Mouse (Mus musculus): ENCODE results near the gene Sucnr1. TPM values are rescaled to one million over a fixed set of nuclear protein-coding genes. Genes with fewer than 3 reads are reported as not detected.

Sucnr1 gene
- polyA plus RNA-seq, 1 experiment = not detected

GRCm38 (mm10) chr3:60121449-60121848, 39.8 kb downstream of the Sucnr1 start:
- Histone ChIP-seq H3K36me3 (ENCODE audit: control insufficient read depth, insufficient read depth) (no peaks in the 10 kb centered on the region), H3K4me3 (no peak overlapping the region), H3K79me2 (ENCODE audit: control insufficient read depth, insufficient read depth) (no peaks in the 10 kb centered on the region), H3K4me2 (ENCODE audit: low read depth) (no peak overlapping the region), H3K27me3 (ENCODE audit: control insufficient read depth, insufficient read depth, insufficient read length) (no peaks in the 10 kb centered on the region), H3ac (ENCODE audit: control insufficient read depth, insufficient read length) (no peak overlapping the region)
- TF ChIP-seq REST (IDR thresholded peaks at IDR 0.05; ENCODE audit: insufficient read depth, insufficient read length) = no peak
- TF ChIP-seq CEBPB (IDR thresholded peaks at IDR 0.05; ENCODE audit: insufficient read depth, poor library complexity, severe bottlenecking) = no peak
- TF ChIP-seq TCF3 (IDR thresholded peaks at IDR 0.05; ENCODE audit: insufficient read length, low read depth) = no peak
- no peak for TF ChIP-seq POLR2A (IDR thresholded peaks at IDR 0.05; ENCODE audit: insufficient read length, low read depth)
- no peak for TF ChIP-seq TCF12 (IDR thresholded peaks at IDR 0.05; ENCODE audit: insufficient read depth, poor library complexity, severe bottlenecking)
- no peak for TF ChIP-seq MYOG (IDR thresholded peaks at IDR 0.05; ENCODE audit: control insufficient read depth in 1 of 3, insufficient read depth in 1 of 3, insufficient read length in 2 of 3, low read depth in 2 of 3)
- no peak for TF ChIP-seq E2F4 (IDR thresholded peaks at IDR 0.05; ENCODE audit: insufficient read depth)
- no peak for TF ChIP-seq MAX (IDR thresholded peaks at IDR 0.05; ENCODE audit: low read depth)

GRCm38 (mm10) chr3:60123859-60124794, 42.5 kb downstream of the Sucnr1 start:
- Histone ChIP-seq H3K36me3 (ENCODE audit: control insufficient read depth, insufficient read depth) (no peaks in the 10 kb centered on the region), H3K27me3 (ENCODE audit: control insufficient read depth, insufficient read depth, insufficient read length) (no peaks in the 10 kb centered on the region), H3K79me2 (ENCODE audit: control insufficient read depth, insufficient read depth) (no peaks in the 10 kb centered on the region), H3ac (ENCODE audit: control insufficient read depth, insufficient read length) (no peak overlapping the region), H3K4me3 (no peak overlapping the region), H3K4me2 (ENCODE audit: low read depth) (peak overlapping the region; percentile 92)
- TF ChIP-seq MYOD1 (IDR thresholded peaks at IDR 0.05; ENCODE audit: control insufficient read depth in 1 of 3, insufficient read length in 2 of 3, low read depth in 2 of 3) (peak in 2 of 3 experiments; percentile 37 to 68), REST (IDR thresholded peaks at IDR 0.05; ENCODE audit: insufficient read depth, insufficient read length) (no peak)

GRCm38 (mm10) chr3:60126564-60126963, 44.9 kb downstream of the Sucnr1 start:
- Histone ChIP-seq H3K4me3 (no peak overlapping the region), H3K36me3 (ENCODE audit: control insufficient read depth, insufficient read depth) (no peaks in the 10 kb centered on the region), H3K79me2 (ENCODE audit: control insufficient read depth, insufficient read depth) (no peaks in the 10 kb centered on the region), H3K27me3 (ENCODE audit: control insufficient read depth, insufficient read depth, insufficient read length) (no peaks in the 10 kb centered on the region), H3K4me2 (ENCODE audit: low read depth) (no peak overlapping the region), H3ac (ENCODE audit: control insufficient read depth, insufficient read length) (no peak overlapping the region)
- TF ChIP-seq MYOG (IDR thresholded peaks at IDR 0.05; ENCODE audit: control insufficient read depth in 1 of 3, insufficient read depth in 1 of 3, insufficient read length in 2 of 3, low read depth in 2 of 3) (no peak), MAX (IDR thresholded peaks at IDR 0.05; ENCODE audit: low read depth) (no peak), POLR2AphosphoS2 (IDR thresholded peaks at IDR 0.05; ENCODE audit: insufficient read length, low read depth) (no peak), SRF (IDR thresholded peaks at IDR 0.05; ENCODE audit: control insufficient read depth, insufficient read length, low read depth) (no peak), MYOD1 (IDR thresholded peaks at IDR 0.05; ENCODE audit: control insufficient read depth in 1 of 3, insufficient read length in 2 of 3, low read depth in 2 of 3) (no peak), REST (IDR thresholded peaks at IDR 0.05; ENCODE audit: insufficient read depth, insufficient read length) (no peak), USF1 (IDR thresholded peaks at IDR 0.05; ENCODE audit: low read depth) (no peak), CEBPB (IDR thresholded peaks at IDR 0.05; ENCODE audit: insufficient read depth, poor library complexity, severe bottlenecking) (no peak), E2F4 (IDR thresholded peaks at IDR 0.05; ENCODE audit: insufficient read depth) (no peak), POLR2A (IDR thresholded peaks at IDR 0.05; ENCODE audit: insufficient read length, low read depth) (no peak), TCF12 (IDR thresholded peaks at IDR 0.05; ENCODE audit: insufficient read depth, poor library complexity, severe bottlenecking) (no peak), TCF3 (IDR thresholded peaks at IDR 0.05; ENCODE audit: insufficient read length, low read depth) (no peak)

- no peak overlapping the region for H3K4me2 ChIP-seq (ENCODE audit: low read depth)
- H3ac ChIP-seq (ENCODE audit: control insufficient read depth, insufficient read length) = no peak overlapping the region
- no peaks in the 10 kb centered on the region for H3K79me2 ChIP-seq (ENCODE audit: control insufficient read depth, insufficient read depth)
- H3K36me3 ChIP-seq (ENCODE audit: control insufficient read depth, insufficient read depth) = no peaks in the 10 kb centered on the region
- TF ChIP-seq MYOG (IDR thresholded peaks at IDR 0.05; ENCODE audit: control insufficient read depth in 1 of 3, insufficient read depth in 1 of 3, insufficient read length in 2 of 3, low read depth in 2 of 3) = no peak
- TF ChIP-seq TCF12 (IDR thresholded peaks at IDR 0.05; ENCODE audit: insufficient read depth, poor library complexity, severe bottlenecking) = no peak
- no peak for TF ChIP-seq TCF3 (IDR thresholded peaks at IDR 0.05; ENCODE audit: insufficient read length, low read depth)
- TF ChIP-seq MYOD1 (IDR thresholded peaks at IDR 0.05; ENCODE audit: control insufficient read depth in 1 of 3, insufficient read length in 2 of 3, low read depth in 2 of 3) = no peak
- no peak for TF ChIP-seq POLR2A (IDR thresholded peaks at IDR 0.05; ENCODE audit: insufficient read length, low read depth)
- TF ChIP-seq CEBPB (IDR thresholded peaks at IDR 0.05; ENCODE audit: insufficient read depth, poor library complexity, severe bottlenecking) = no peak
- TF ChIP-seq SRF (IDR thresholded peaks at IDR 0.05; ENCODE audit: control insufficient read depth, insufficient read length, low read depth) = no peak
- no peak for TF ChIP-seq REST (IDR thresholded peaks at IDR 0.05; ENCODE audit: insufficient read depth, insufficient read length)
- no peak for TF ChIP-seq USF1 (IDR thresholded peaks at IDR 0.05; ENCODE audit: low read depth)
- TF ChIP-seq POLR2AphosphoS2 (IDR thresholded peaks at IDR 0.05; ENCODE audit: insufficient read length, low read depth) = no peak
- no peak for TF ChIP-seq MAX (IDR thresholded peaks at IDR 0.05; ENCODE audit: low read depth)
- no peak for TF ChIP-seq E2F4 (IDR thresholded peaks at IDR 0.05; ENCODE audit: insufficient read depth)
- no peak overlapping the region for H3K4me3 ChIP-seq
- H3K27me3 ChIP-seq (ENCODE audit: control insufficient read depth, insufficient read depth, insufficient read length) = no peaks in the 10 kb centered on the region
Observed at GRCm38 (mm10) chr3:60128282-60128681, 46.6 kb downstream of the Sucnr1 start.

All from myocyte (in vitro differentiated cells).